Mouse (Mus musculus): ENCODE measurements around the gene Tmem95.

Gene Tmem95

GRCm38 (mm10) chr11:69910781-69911560 is 33.2 kb upstream of the Tmem95 start:
- no peak for DNase-seq

GRCm38 (mm10) chr11:69910177-69910576 is 32.4 kb upstream of the Tmem95 start:
- DNase-seq = no peak

- DNase-seq = no peak
These were observed 31.4 kb upstream of the Tmem95 start for GRCm38 (mm10) chr11:69909174-69909573.

GRCm38 (mm10) chr11:69908645-69909044 is 30.8 kb upstream of the Tmem95 start:
- no peak for DNase-seq

GRCm38 (mm10) chr11:69904311-69904710 is 26.5 kb upstream of the Tmem95 start:
- DNase-seq = no peak

GRCm38 (mm10) chr11:69902972-69903371 is 25.2 kb upstream of the Tmem95 start:
- no peak for DNase-seq

GRCm38 (mm10) chr11:69901993-69902392 is 24.2 kb upstream of the Tmem95 start:
- DNase-seq = no peak

GRCm38 (mm10) chr11:69901406-69901846 is 23.6 kb upstream of the Tmem95 start:
- DNase-seq = peak; percentile 97

- peak; percentile 96 for DNase-seq
These were observed 22.9 kb upstream of the Tmem95 start, which contains the start of the genes 2810408A11Rik and Neurl4 for GRCm38 (mm10) chr11:69900471-69901405. 2810408A11Rik (minus strand) TSS chr11:69900987. Neurl4 (plus strand) TSS chr11:69901072.

GRCm38 (mm10) chr11:69899870-69900269 is 22.1 kb upstream of the Tmem95 start:
- no peak for DNase-seq

GRCm38 (mm10) chr11:69895291-69895690 is 17.5 kb upstream of the Tmem95 start, which contains the start of gene Acap1:
Acap1 (minus strand) TSS chr11:69895539.
- no peak for DNase-seq

GRCm38 (mm10) chr11:69894671-69895070 is 16.9 kb upstream of the Tmem95 start:
- DNase-seq = no peak

GRCm38 (mm10) chr11:69891482-69891881 is 13.7 kb upstream of the Tmem95 start:
- DNase-seq = no peak

GRCm38 (mm10) chr11:69886907-69887635 is 9.3 kb upstream of the Tmem95 start:
- DNase-seq = no peak

- DNase-seq = no peak
These were observed 6.8 kb upstream of the Tmem95 start for GRCm38 (mm10) chr11:69884663-69885062.

- peak; percentile 35 for DNase-seq
These were observed 6.4 kb upstream of the Tmem95 start for GRCm38 (mm10) chr11:69884240-69884639.

GRCm38 (mm10) chr11:69883527-69884151 is 5.8 kb upstream of the Tmem95 start:
- DNase-seq = no peak

GRCm38 (mm10) chr11:69883066-69883465 is 5.2 kb upstream of the Tmem95 start:
- peak; percentile 51 for DNase-seq

- peak; percentile 30 for DNase-seq
These were observed 4.2 kb upstream of the Tmem95 start for GRCm38 (mm10) chr11:69881787-69882670.

GRCm38 (mm10) chr11:69880853-69881603 is 3.2 kb upstream of the Tmem95 start, which contains the start of gene Kctd11:
Kctd11 (minus strand) TSS chr11:69881406.
- DNase-seq = peak; percentile 97
